Mouse (Mus musculus) intestine, embryonic 15.5 days (tissue): ENCODE results near the gene Pik3ap1. TPM values are rescaled to one million over a fixed set of nuclear protein-coding genes. Genes with fewer than 3 reads are reported as not detected.

Source experiments
- ATAC-seq: fragments of 200-750 bp; cut with Nextera tagmentation; 2 replicates; pipeline ENCODE4 v1.8.0; 2017; ENCODE audit warnings: moderate TSS enrichment, moderate library complexity
- H3K27ac ChIP-seq: fragments of 300-500 bp; sonication (generic); 2 replicates; pipeline ENCODE4 v1.5.1; 2015; ENCODE audit warnings: mild to moderate bottlenecking, inconsistent platforms
- H3K27me3 ChIP-seq: fragments of 300-500 bp; sonication (generic); replicated peaks from 2 replicates; pipeline ENCODE4 v1.6.1; 2015; ENCODE audit warnings: inconsistent platforms
- H3K36me3 ChIP-seq: fragments of 300-500 bp; sonication (generic); 2 replicates; pipeline ENCODE4 v1.6.1; 2015; ENCODE audit warnings: inconsistent platforms
- H3K4me1 ChIP-seq: fragments of 300-500 bp; sonication (generic); replicated peaks from 2 replicates; pipeline ENCODE4 v1.6.1; 2015; ENCODE audit warnings: inconsistent platforms
- H3K4me2 ChIP-seq: fragments of 300-500 bp; sonication (generic); replicated peaks from 2 replicates; pipeline ENCODE4 v1.6.1; 2015; ENCODE audit warnings: mild to moderate bottlenecking, inconsistent platforms
- H3K4me3 ChIP-seq: fragments of 300-500 bp; sonication (generic); replicated peaks from 2 replicates; pipeline ENCODE4 v1.5.1; 2015; ENCODE audit warnings: inconsistent platforms
- H3K9ac ChIP-seq: fragments of 300-500 bp; sonication (generic); 2 replicates; pipeline ENCODE4 v1.6.1; 2015; ENCODE audit warnings: inconsistent platforms
- H3K9me3 ChIP-seq: fragments of 300-500 bp; sonication (generic); 2 replicates; pipeline ENCODE4 v1.6.1; 2016; ENCODE audit warnings: inconsistent platforms
- WGBS: fragments of 180-500 bp; shearing (Covaris S2); methylation state at CpG from one replicate; pipeline ENCODE4 v1.1.7; 2015; 5-methylcytosine and 5-hydroxymethylcytosine counted together
- polyA plus RNA-seq: library from polyadenylated mRNA; unstranded; fragments of >200 nt; fragmentation: Nextera tagmentation; extraction: Ambion mirVana; gene quantifications from 2 replicates; pipeline ENCODE4 v1.2.1, GENCODE M21; 2015

The Pik3ap1 gene
- polyA plus RNA-seq, 1 experiment from 2014 or later: 6.4 TPM

DNA sequence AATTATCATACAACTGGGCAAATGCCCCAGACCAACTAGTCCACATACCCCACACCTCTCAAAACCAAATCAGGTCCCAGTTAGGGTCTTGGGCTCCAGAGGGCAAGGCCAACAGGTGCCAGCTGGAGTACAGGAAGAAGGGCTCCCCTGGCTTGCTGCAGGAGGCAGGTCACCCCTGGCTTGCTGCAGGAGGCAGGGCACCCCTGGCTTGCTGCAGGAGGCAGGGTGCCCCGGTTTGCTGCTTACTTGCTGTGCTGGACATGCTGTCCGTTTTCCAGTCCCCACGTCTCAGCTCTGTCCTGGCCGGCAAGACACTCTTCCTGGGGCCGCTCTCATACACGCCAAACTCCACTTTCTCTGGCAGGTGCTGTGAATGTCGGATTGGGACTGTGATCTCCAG, 97.7 kb downstream of the Pik3ap1 start:
- H3K27me3 ChIP-seq: no peaks in the 10 kb centered on the region; the same call in 1 of the 2 replicates
- no peaks in the 10 kb centered on the region for H3K36me3 ChIP-seq
- peaks cover 5% of the 10 kb centered on the region; the same call in 1 of the 2 replicates for H3K4me1 ChIP-seq
- 85% methylated on average over 7 of the region's 7 CpGs for WGBS
- no peak overlapping the region for H3K9ac ChIP-seq
- no peak for ATAC-seq
- H3K4me2 ChIP-seq: no peak overlapping the region
- H3K4me3 ChIP-seq: no peak overlapping the region
- no peak overlapping the region for H3K27ac ChIP-seq
- no peaks in the 10 kb centered on the region for H3K9me3 ChIP-seq

DNA sequence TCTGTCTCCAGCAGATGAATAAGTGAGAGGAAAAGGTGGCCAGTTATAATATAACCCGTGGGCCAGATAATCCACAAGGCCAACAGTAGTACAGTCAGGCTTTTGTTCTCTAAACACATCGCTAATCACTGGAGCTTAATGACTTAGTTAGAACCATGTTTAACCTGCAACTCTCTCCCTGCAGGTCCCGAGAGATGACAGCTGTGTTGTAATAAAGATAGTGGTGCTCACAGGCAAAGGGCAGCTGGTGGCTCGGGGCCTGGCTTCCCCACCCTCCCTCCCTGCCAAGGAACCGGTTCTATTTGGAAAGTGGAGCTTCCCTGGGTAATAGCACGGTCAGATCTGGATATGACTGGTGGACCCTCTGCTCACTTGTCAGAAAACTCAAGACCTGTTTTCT, 100.4 kb downstream of the Pik3ap1 start:
- Histone ChIP-seq H3K9me3 (no peaks in the 10 kb centered on the region), H3K27me3 (no peaks in the 10 kb centered on the region; the same call in 1 of the 2 replicates), H3K4me2 (0 out of 2 replicates have a peak overlapping the region, but pooled peaks have one; percentile 10), H3K27ac (0 out of 2 replicates have a peak overlapping the region, but pooled peaks have one; percentile 37), H3K4me1 (peaks cover 5% of the 10 kb centered on the region; the same call in 1 of the 2 replicates), H3K4me3 (no peak overlapping the region), H3K36me3 (no peaks in the 10 kb centered on the region), H3K9ac (no peak overlapping the region)
- 20% methylated on average over 6 of the region's 6 CpGs for WGBS
- ATAC-seq: peak; percentile 73

DNA sequence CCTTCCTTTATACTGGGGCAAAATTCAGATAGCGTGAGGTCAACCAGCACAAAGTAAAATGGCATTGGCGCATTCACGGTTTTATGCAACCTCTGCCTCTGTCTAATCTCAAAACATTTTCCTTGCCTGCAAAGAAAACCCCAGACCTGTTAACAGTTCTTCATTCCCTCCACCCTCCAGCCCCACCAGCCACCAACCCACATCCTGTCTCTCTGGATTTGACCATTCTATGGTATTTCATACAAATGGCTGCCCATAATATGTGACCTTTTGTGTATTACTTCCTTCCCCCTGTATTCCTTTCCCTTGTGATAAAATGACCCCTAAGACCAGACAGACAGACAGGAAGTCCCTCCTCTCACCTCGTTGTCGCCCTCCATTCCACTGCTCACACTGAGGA, 102.2 kb downstream of the Pik3ap1 start:
- no peak overlapping the region for H3K4me3 ChIP-seq
- H3K27ac ChIP-seq: no peak overlapping the region
- H3K4me1 ChIP-seq: peaks cover 8% of the 10 kb centered on the region; the same call in 1 of the 2 replicates
- H3K9me3 ChIP-seq: no peaks in the 10 kb centered on the region
- no peak overlapping the region for H3K4me2 ChIP-seq
- H3K27me3 ChIP-seq: no peaks in the 10 kb centered on the region
- 56% methylated on average over 5 of the region's 5 CpGs for WGBS
- no peak for ATAC-seq
- no peak overlapping the region for H3K9ac ChIP-seq
- H3K36me3 ChIP-seq: no peaks in the 10 kb centered on the region

DNA sequence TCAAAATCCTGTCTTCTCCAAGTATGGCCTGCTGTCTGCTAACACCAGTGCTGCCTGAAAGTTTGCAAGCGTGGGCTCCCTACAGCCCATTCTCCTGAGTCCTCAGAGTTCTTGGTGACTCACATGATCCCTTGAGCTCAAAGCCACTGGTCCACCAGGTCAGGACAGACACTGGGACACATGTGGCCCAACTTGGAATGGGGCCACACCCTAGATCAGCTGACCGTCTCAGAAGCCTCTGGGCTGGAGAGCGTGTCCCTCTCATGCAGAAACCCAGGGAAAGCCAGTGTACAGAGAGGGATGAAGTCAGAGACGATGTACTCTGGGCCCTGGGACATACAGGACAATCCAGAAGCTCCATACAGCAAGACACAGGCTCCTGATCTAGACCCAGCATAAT, 102.7 kb downstream of the Pik3ap1 start:
- Histone ChIP-seq H3K9ac (no peak overlapping the region), H3K4me2 (no peak overlapping the region), H3K27me3 (no peaks in the 10 kb centered on the region), H3K4me1 (peaks cover 8% of the 10 kb centered on the region; the same call in 1 of the 2 replicates), H3K27ac (no peak overlapping the region), H3K36me3 (no peaks in the 10 kb centered on the region), H3K4me3 (no peak overlapping the region), H3K9me3 (no peaks in the 10 kb centered on the region)
- 84% methylated on average over 4 of the region's 4 CpGs for WGBS
- no peak for ATAC-seq

DNA sequence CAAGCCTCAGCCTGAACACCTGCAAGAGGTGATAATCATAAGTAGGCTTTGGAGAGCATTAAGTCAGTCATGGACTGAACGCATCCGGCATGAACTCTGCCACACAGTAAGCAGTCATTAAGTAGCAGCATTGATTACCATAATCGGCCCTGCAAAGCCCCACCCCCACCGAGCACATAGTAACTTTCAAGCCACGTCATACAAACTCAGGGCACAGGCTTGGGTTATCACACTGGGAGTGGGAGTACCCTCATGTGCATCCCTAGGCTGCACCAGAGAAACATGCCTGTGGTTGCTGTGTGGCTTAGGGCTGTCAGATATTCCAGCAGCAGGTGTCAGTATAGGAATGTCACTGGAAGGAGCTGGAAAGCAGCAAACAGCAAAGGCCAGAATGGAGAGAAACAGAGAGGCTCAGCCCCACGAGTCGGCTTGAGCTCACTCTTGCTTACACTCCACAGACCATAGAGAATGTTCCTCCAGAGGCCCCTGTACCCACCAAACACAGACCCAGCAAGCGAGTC, 105.1 kb downstream of the Pik3ap1 start:
- no peak overlapping the region for H3K4me3 ChIP-seq
- no peak for ATAC-seq
- WGBS: 68% methylated on average over 8 of the region's 8 CpGs
- H3K4me1 ChIP-seq: 0 out of 2 replicates have a peak, but pooled peaks cover 8% of the 10 kb centered on the region
- H3K36me3 ChIP-seq: no peaks in the 10 kb centered on the region
- no peak overlapping the region for H3K4me2 ChIP-seq
- no peaks in the 10 kb centered on the region for H3K27me3 ChIP-seq
- H3K9ac ChIP-seq: no peak overlapping the region
- H3K27ac ChIP-seq: no peak overlapping the region
- no peaks in the 10 kb centered on the region for H3K9me3 ChIP-seq

DNA sequence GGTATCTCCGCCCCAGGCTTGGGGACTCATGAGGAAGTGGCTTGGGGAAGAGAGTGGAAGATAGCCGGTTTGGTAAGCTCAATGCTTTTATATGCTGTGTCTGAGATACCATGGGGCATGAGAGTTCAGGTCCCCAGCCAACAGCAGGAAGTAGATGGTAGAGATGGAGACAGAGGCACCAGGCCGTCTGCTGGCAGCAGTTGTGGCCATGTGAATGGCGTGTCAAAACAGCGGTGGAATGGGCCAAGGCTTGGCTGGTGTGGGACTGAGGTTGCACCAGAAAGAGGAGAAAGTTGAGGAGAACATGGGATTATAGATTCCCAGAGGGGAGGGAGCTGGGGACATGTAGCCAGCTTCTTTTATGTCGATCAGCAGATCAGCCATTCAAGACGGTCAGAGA, 106.3 kb downstream of the Pik3ap1 start:
- H3K9ac ChIP-seq: no peak overlapping the region
- H3K4me3 ChIP-seq: no peak overlapping the region
- H3K4me1 ChIP-seq: 0 out of 2 replicates have a peak, but pooled peaks cover 2% of the 10 kb centered on the region
- H3K27ac ChIP-seq: no peak overlapping the region
- no peaks in the 10 kb centered on the region for H3K36me3 ChIP-seq
- ATAC-seq: no peak
- no peaks in the 10 kb centered on the region for H3K9me3 ChIP-seq
- H3K27me3 ChIP-seq: no peaks in the 10 kb centered on the region
- no peak overlapping the region for H3K4me2 ChIP-seq
- WGBS: 79% methylated on average over 7 of the region's 7 CpGs

DNA sequence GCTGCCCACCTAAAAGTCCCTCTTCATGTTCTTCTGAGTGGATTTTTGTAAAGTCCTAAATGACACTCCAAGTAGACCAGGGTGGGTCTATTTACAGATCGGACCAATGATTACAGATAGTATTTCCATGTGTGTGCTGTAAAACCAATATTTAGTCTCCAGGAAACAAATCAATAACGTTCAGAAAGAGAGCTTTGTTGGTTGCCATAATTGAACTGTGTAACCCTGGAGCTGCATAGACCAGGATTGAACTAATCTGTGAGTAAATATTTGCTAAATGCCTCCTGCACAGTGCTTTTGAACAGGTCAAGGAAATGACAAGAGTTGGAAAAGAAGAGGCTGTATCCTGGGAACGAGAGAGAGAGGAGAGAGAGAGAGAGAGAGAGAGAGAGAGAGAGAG, 109.3 kb downstream of the Pik3ap1 start:
- no peak overlapping the region for H3K4me3 ChIP-seq
- no peak overlapping the region for H3K9ac ChIP-seq
- no peaks in the 10 kb centered on the region for H3K27me3 ChIP-seq
- H3K9me3 ChIP-seq: no peaks in the 10 kb centered on the region
- no peaks in the 10 kb centered on the region for H3K36me3 ChIP-seq
- no peak overlapping the region for H3K4me2 ChIP-seq
- H3K27ac ChIP-seq: no peak overlapping the region
- 0 out of 2 replicates have a peak, but pooled peaks cover 2% of the 10 kb centered on the region for H3K4me1 ChIP-seq
- WGBS: 38% methylated on average over 3 of the region's 3 CpGs
- peak; percentile 73 for ATAC-seq

DNA sequence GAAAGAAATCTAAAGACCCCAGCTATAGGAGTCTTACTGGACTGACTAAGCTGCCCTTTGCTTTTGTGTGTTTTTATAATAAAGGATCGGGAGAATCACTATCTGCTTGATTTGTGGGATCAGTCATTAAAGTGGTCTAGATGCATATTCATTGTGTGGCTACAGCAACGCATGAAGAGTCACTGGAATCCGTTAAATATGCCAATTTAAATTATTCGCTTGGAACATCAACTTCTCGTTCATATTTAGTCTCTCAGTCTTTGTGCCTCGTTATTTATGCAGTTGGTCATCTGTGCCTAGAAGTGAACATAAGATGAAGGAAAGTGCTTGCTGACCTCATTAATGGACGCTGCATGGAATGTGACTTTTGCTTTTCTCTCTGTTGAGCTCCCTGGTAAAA, 114.0 kb downstream of the Pik3ap1 start:
- Histone ChIP-seq H3K4me3 (no peak overlapping the region), H3K27ac (no peak overlapping the region), H3K9ac (no peak overlapping the region), H3K36me3 (no peaks in the 10 kb centered on the region), H3K4me2 (no peak overlapping the region), H3K4me1 (no peaks in the 10 kb centered on the region), H3K9me3 (no peaks in the 10 kb centered on the region), H3K27me3 (no peaks in the 10 kb centered on the region)
- no peak for ATAC-seq
- 81% methylated on average over 7 of the region's 7 CpGs for WGBS

DNA sequence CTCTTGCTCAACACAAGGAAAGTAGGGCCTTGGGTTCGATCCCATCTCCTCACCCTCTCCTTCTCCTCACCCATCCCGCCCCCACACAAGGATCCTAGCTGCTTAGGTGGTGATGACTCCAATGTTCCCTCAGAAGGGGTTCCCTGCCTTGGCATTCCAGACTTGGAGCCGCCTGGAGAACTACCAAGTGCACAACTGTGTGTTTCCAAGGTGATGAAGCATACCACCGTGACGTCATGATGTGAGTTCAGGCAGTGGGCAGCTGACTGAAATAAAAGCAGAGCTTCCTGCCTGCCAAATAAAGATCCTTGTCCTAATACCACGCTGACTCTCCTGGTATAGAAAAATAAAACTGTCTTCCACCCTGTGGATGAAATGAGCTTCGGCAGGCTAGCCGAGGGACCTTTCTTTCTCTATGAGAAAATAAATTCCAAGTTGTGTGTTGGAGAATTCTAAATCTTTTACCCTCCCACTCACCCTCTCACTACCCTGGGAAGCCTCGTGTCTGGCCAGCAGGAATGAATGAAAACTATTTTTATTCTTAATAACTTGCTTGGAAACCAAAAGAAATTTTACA, 114.7 kb downstream of the Pik3ap1 start:
- H3K27me3 ChIP-seq: no peaks in the 10 kb centered on the region
- no peak overlapping the region for H3K4me3 ChIP-seq
- 53% methylated on average over 9 of the region's 9 CpGs for WGBS
- H3K9me3 ChIP-seq: no peaks in the 10 kb centered on the region
- ATAC-seq: peak; percentile 20; the same call in 1 of the 2 replicates
- H3K4me1 ChIP-seq: 0 out of 2 replicates have a peak, but pooled peaks cover 2% of the 10 kb centered on the region
- H3K36me3 ChIP-seq: no peaks in the 10 kb centered on the region
- H3K9ac ChIP-seq: no peak overlapping the region
- H3K4me2 ChIP-seq: no peak overlapping the region
- H3K27ac ChIP-seq: no peak overlapping the region

DNA sequence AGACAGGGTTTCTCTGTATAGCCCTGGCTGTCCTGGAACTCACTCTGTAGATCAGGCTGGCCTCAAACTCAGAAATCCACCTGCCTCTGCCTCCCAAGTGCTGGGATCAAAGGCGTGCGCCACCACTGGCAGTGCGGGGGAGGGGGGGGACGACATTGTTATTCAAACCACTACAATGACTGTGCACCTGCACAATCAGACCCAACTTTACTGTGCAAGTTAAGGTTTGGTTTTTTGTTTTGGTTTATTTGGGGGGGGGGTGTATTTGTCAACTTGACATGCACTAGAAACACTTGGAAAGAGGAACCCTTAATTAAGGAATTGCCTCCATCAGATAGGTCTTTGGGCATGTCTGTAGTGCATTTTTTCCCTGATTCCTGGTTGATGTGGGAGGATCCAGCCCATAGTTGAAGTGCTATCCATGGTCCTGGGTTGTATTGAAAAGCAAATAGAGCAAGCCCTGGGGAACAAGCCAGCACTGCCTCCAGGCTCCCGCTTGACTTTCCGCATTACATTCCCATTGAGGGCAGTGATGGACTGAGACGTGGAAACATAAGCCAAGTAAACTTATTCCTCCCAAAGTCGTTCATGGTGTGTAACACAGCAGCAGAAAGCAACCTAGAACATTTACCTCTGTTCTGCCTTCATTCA, 118.5 kb downstream of the Pik3ap1 start:
- H3K4me3 ChIP-seq: no peak overlapping the region
- 0 out of 2 replicates have a peak, but pooled peaks cover 10% of the 10 kb centered on the region for H3K4me1 ChIP-seq
- H3K36me3 ChIP-seq: no peaks in the 10 kb centered on the region
- no peak for ATAC-seq
- H3K9ac ChIP-seq: no peak overlapping the region
- H3K9me3 ChIP-seq: no peaks in the 10 kb centered on the region
- WGBS: 64% methylated on average over 8 of the region's 8 CpGs
- no peak overlapping the region for H3K4me2 ChIP-seq
- no peak overlapping the region for H3K27ac ChIP-seq
- no peaks in the 10 kb centered on the region for H3K27me3 ChIP-seq

DNA sequence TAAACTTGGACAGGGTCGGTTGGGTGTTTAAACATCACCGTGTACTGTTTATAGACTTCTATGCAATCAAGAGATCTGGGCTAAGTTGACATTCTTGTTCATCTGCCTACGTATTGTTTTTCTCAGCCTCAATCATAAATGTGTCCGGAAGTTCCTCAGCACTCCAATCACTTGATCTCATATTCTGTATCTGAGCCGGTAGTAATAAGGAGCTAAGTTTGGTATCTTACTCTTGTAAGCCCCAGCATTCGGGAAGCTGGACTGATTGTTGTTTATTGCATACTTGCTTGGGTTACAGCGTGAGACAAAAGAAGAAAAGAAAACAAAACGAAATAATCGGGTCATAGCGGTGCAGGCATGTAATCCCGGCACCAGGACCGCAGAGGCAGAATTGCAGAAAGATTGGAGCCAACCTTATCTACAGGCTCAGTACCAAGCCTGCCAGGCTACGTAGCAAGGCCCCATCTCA, 120.5 kb downstream of the Pik3ap1 start:
- no peaks in the 10 kb centered on the region for H3K27me3 ChIP-seq
- peak overlapping the region; percentile 99 for H3K27ac ChIP-seq
- H3K9ac ChIP-seq: peak overlapping the region; percentile 93
- no peaks in the 10 kb centered on the region for H3K9me3 ChIP-seq
- H3K4me2 ChIP-seq: peak overlapping the region; percentile 58
- ATAC-seq: peak; percentile 11; the same call in 1 of the 2 replicates
- WGBS: 24% methylated on average over 13 of the region's 13 CpGs
- no peaks in the 10 kb centered on the region for H3K36me3 ChIP-seq
- H3K4me3 ChIP-seq: peak overlapping the region; percentile 93
- H3K4me1 ChIP-seq: peaks cover 16% of the 10 kb centered on the region

DNA sequence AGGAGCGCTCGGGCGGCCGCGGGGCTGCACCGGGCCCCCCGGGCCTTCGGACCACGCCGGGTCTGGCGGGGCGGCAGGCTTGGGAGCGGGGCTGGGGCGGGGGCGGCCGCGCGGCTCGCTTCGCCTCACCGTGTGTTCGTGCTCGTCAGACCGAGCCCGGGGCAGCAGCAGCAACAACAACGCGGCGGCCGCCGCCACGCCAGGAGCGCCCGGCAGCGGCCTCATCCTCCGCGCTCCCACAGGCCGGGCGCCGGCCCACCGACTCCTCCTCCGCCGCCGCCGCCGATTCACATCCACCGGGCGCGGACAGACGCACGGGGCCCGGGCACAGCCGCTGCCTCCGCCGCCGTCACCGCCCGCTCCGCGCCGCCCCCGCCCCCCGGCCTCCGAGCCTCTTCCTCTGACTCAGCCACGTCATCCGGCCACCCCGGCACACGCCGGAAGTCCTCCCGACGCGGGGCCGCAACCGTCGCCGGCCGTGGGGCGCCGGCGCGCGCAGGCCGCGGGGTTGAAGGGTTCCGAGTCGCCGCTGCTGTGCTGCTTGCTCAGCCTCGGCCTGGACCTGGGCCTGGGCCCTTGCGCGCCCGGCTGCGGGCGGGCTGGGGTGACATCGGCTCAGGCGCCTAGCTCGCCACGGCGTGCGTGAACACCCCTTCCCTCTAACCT, 121.1 kb downstream of the Pik3ap1 start, which contains the start of gene Tm9sf3:
TSS of gene Tm9sf3 (minus strand) at position 368 of the 666 bp plus-strand sequence.
- ATAC-seq: peak; percentile 93
- H3K4me1 ChIP-seq: peaks cover 16% of the 10 kb centered on the region
- peak within 1 kb of the TSS; percentile 93 for H3K4me3 ChIP-seq
- H3K4me2 ChIP-seq: peak within 1 kb of the TSS; percentile 58
- peak within 1 kb of the TSS; percentile 99 for H3K27ac ChIP-seq
- under 1% methylated on average over 80 of the region's 98 CpGs for WGBS
- H3K27me3 ChIP-seq: no peaks in the 10 kb centered on the region
- H3K9ac ChIP-seq: peak within 1 kb of the TSS; percentile 93
- H3K36me3 ChIP-seq: no peaks in the 10 kb centered on the region
- H3K9me3 ChIP-seq: no peaks in the 10 kb centered on the region
